Mouse (Mus musculus) embryonic facial prominence, embryonic 12.5 days (tissue): Measurements from ENCODE around the gene Slc38a9. TPM values are rescaled to one million over a fixed set of nuclear protein-coding genes. Genes with fewer than 3 reads are reported as not detected.

Source experiments
- ATAC-seq: fragments of 200-750 bp; cut with Nextera tagmentation; 2 replicates; pipeline ENCODE4 v1.8.0; 2017; ENCODE audit not compliant: insufficient number of reproducible peaks, insufficient read depth, low FRiP score, low TSS enrichment
- H3K27ac ChIP-seq: fragments of 300-500 bp; sonication (generic); 2 replicates; pipeline ENCODE4 v1.5.1; 2016; ENCODE audit warnings: mild to moderate bottlenecking
- H3K27me3 ChIP-seq: fragments of 300-500 bp; sonication (generic); 2 replicates; pipeline ENCODE4 v1.6.1; 2016; ENCODE audit warnings: mild to moderate bottlenecking, moderate library complexity
- H3K36me3 ChIP-seq: fragments of 300-500 bp; sonication (generic); 2 replicates; pipeline ENCODE4 v1.6.1; 2016; ENCODE audit warnings: mild to moderate bottlenecking
- H3K4me1 ChIP-seq: fragments of 300-500 bp; sonication (generic); 2 replicates; pipeline ENCODE4 v1.6.1; 2016
- H3K4me2 ChIP-seq: fragments of 300-500 bp; sonication (generic); replicated peaks from 2 replicates; pipeline ENCODE4 v1.6.1; 2016; ENCODE audit warnings: mild to moderate bottlenecking, moderate library complexity
- H3K4me3 ChIP-seq: fragments of 300-500 bp; sonication (generic); 2 replicates; pipeline ENCODE4 v1.5.1; 2016; ENCODE audit warnings: mild to moderate bottlenecking
- H3K9ac ChIP-seq: fragments of 300-500 bp; sonication (generic); 2 replicates; pipeline ENCODE4 v1.6.1; 2016; ENCODE audit warnings: mild to moderate bottlenecking, moderate library complexity
- H3K9me3 ChIP-seq: fragments of 300-500 bp; sonication (generic); 2 replicates; pipeline ENCODE4 v1.6.1; 2016; ENCODE audit warnings: mild to moderate bottlenecking, moderate library complexity
- WGBS: fragments of 180-500 bp; shearing (Covaris S2); methylation state at CpG from one replicate; pipeline ENCODE4 v1.1.7; 2016; 5-methylcytosine and 5-hydroxymethylcytosine counted together
- polyA plus RNA-seq: library from polyadenylated mRNA; unstranded; fragments of >200 nt; fragmentation: Nextera tagmentation; extraction: Ambion mirVana; gene quantifications from 2 replicates; pipeline ENCODE4 v1.2.1, GENCODE M21; 2016

Gene Slc38a9
- polyA plus RNA-seq, 1 experiment from 2014 or later: 18.3 TPM

DNA sequence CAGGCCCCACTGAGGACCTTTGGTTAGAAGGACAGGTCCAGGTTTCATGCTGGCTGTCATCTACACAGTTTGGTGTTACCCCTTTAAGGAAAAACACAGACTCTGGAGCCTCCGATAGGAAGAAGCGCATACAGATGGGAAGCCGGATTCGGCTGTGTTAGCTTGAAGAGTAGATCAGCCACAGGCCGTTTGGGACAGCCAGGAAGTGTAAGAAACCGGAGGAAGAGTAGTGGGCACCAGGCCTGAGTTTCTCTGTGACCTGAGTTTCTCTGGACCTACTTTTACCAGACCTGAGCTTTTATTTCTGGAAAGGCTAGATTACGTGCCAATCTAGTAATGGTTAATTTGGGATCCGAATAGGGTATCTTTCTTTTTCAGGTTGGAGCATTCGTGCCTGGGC is 76.6 kb downstream of the Slc38a9 start:
- Histone ChIP-seq H3K36me3 (no peaks in the 10 kb centered on the region), H3K9me3 (no peaks in the 10 kb centered on the region), H3K4me2 (no peak overlapping the region), H3K4me1 (peaks cover 20% of the 10 kb centered on the region), H3K27ac (no peak overlapping the region), H3K27me3 (no peaks in the 10 kb centered on the region), H3K9ac (no peak overlapping the region), H3K4me3 (no peak overlapping the region)
- WGBS: 70% methylated on average over 9 of the region's 9 CpGs
- ATAC-seq: no peak

- Histone ChIP-seq H3K36me3 (no peaks in the 10 kb centered on the region), H3K9me3 (no peaks in the 10 kb centered on the region), H3K4me3 (no peak overlapping the region), H3K27me3 (no peaks in the 10 kb centered on the region), H3K4me2 (no peak overlapping the region), H3K9ac (no peak overlapping the region), H3K27ac (no peak overlapping the region), H3K4me1 (peaks cover 20% of the 10 kb centered on the region)
- WGBS: 84% methylated on average over 16 of the region's 16 CpGs
- no peak for ATAC-seq
Observed at GRCm38 (mm10) chr13:112738005-112738404, 77.5 kb downstream of the Slc38a9 start.

DNA sequence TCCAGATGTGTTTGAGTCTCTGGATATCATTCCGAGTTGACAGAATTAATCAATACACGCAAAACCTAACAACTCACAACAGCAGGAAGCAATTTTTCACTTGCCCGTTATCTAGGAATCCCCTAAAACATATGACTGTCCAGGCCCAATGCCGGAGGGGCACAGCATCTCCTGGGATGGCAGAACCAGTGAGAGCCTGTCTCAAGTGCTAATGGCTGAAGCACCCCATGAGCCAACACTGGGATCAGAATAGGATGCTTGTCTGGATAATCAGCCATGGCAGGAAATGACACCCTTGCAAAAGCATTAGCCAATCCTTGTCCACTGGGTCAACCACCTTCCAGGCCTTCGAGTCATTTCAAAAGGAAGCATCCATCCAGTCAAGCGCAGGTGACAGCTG is 79.5 kb downstream of the Slc38a9 start:
- Histone ChIP-seq H3K9ac (no peak overlapping the region), H3K27me3 (no peaks in the 10 kb centered on the region), H3K36me3 (no peaks in the 10 kb centered on the region), H3K27ac (no peak overlapping the region), H3K4me1 (0 out of 2 replicates have a peak, but pooled peaks cover 11% of the 10 kb centered on the region), H3K9me3 (no peaks in the 10 kb centered on the region), H3K4me2 (no peak overlapping the region), H3K4me3 (no peak overlapping the region)
- WGBS: 34% methylated on average over 6 of the region's 6 CpGs
- no peak for ATAC-seq

DNA sequence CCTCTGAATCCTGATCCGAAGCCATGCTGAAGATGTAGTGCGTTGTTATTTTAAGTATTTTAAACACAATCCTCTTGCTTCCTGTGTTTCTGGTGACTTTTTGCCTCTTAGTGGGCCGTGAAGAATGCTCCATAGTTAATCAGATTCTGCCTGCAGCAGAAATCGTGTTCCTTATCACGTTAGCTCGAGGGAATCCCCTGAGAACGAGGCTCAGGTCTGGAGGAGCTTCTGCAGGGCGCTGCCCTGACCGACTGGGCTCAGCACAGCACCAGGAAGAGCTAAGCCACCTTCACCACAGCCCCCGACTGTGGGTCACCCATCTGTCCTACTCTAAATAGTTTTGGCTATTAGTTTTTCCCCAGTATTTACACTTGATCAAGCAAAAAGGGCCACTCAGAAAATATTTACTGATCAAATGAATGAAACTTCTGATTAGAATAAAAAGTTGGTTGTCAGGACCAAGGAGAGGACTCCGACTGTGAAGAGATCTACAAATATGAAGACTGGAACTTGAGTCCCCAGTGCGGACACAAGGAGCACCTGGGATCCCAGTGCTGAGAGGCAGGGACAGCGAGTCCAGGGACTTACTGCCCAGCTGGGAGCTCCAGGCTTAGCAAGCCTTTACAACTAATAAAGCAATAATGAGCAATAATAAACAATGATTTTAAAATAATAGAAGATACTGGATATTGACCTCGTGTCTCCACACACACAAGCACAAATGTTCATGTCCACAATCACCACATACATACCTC is 81.7 kb downstream of the Slc38a9 start:
- Histone ChIP-seq H3K4me1 (0 out of 2 replicates have a peak, but pooled peaks cover 8% of the 10 kb centered on the region), H3K36me3 (no peaks in the 10 kb centered on the region), H3K27me3 (no peaks in the 10 kb centered on the region), H3K4me2 (no peak overlapping the region), H3K9me3 (no peaks in the 10 kb centered on the region), H3K4me3 (no peak overlapping the region), H3K27ac (no peak overlapping the region), H3K9ac (no peak overlapping the region)
- no peak for ATAC-seq
- WGBS: 53% methylated on average over 14 of the region's 14 CpGs

DNA sequence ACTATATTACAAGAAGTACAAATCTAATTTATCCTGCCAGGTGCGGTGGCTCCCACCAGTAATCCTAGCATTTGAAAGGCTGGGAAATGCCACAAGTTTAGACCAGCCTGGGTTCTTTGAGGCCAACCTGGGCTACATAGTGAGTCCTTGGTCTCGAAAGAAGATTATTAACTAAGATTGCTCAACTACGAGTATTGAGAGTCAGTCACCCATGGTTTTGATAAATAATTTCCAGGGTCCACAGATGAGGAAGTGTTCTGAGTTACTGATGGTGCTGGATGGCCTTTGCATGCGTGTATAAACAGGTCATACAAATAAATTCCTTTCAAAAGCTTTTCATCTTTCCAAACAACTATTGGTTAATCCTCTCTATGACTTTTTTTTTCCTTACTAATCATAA is 83.1 kb downstream of the Slc38a9 start:
- 82% methylated on average over 4 of the region's 4 CpGs for WGBS
- Histone ChIP-seq H3K9ac (no peak overlapping the region), H3K4me2 (no peak overlapping the region), H3K36me3 (no peaks in the 10 kb centered on the region), H3K4me1 (0 out of 2 replicates have a peak, but pooled peaks cover 8% of the 10 kb centered on the region), H3K27ac (no peak overlapping the region), H3K27me3 (no peaks in the 10 kb centered on the region), H3K9me3 (no peaks in the 10 kb centered on the region), H3K4me3 (no peak overlapping the region)
- no peak for ATAC-seq

GRCm38 (mm10) chr13:112744061-112744849 is 83.7 kb downstream of the Slc38a9 start:
- WGBS: 80% methylated on average over 15 of the region's 15 CpGs
- H3K9ac ChIP-seq: no peak overlapping the region
- no peak overlapping the region for H3K4me3 ChIP-seq
- no peaks in the 10 kb centered on the region for H3K36me3 ChIP-seq
- H3K27me3 ChIP-seq: no peaks in the 10 kb centered on the region
- H3K4me2 ChIP-seq: no peak overlapping the region
- no peak for ATAC-seq
- H3K4me1 ChIP-seq: 0 out of 2 replicates have a peak, but pooled peaks cover 8% of the 10 kb centered on the region
- no peak overlapping the region for H3K27ac ChIP-seq
- no peaks in the 10 kb centered on the region for H3K9me3 ChIP-seq

DNA sequence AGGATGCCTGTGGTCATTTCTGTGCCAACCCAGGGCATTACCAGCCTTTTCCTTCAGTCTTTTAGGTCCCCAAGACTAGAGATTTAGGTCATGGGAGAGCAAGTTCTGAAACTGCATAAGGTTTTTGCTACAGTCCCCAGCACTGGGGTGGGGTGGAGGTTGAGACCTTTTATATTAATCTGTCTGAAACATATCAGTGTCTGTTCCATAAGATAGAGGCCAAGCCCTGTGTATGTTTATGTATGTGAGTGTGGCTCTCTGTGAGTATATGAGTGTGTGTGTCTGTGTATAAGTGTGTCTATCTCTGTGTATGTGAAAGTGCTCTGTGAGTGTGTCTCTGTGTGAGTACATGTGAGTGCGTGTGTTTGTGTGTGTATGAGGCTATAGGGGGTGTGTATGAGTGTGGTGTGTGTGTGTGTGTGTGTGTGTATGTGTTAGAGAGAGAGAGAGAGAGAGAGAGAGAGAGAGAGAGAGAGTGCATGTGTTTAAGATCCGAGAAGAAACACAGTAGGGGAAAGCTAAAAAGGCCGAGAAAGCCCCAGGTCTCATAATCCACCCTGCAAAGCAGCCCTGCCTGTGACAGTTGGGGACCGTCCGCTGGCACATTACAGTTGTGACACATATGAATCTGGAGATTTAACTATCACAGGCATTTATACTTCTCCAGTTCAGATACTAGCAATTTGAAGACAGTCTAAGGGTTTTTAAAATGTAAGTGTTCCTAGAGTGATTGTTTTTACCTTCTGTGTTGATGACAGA is 85.6 kb downstream of the Slc38a9 start:
- H3K36me3 ChIP-seq: no peaks in the 10 kb centered on the region
- H3K4me3 ChIP-seq: no peak overlapping the region
- no peak overlapping the region for H3K9ac ChIP-seq
- H3K27ac ChIP-seq: no peak overlapping the region
- no peak for ATAC-seq
- H3K27me3 ChIP-seq: no peaks in the 10 kb centered on the region
- no peaks in the 10 kb centered on the region for H3K4me1 ChIP-seq
- H3K9me3 ChIP-seq: no peaks in the 10 kb centered on the region
- 74% methylated on average over 5 of the region's 5 CpGs for WGBS
- H3K4me2 ChIP-seq: no peak overlapping the region

- no peaks in the 10 kb centered on the region for H3K27me3 ChIP-seq
- no peak overlapping the region for H3K27ac ChIP-seq
- H3K4me1 ChIP-seq: 0 out of 2 replicates have a peak, but pooled peaks cover 1% of the 10 kb centered on the region
- 86% methylated on average over 10 of the region's 10 CpGs for WGBS
- H3K4me2 ChIP-seq: no peak overlapping the region
- H3K36me3 ChIP-seq: no peaks in the 10 kb centered on the region
- no peak overlapping the region for H3K4me3 ChIP-seq
- no peak overlapping the region for H3K9ac ChIP-seq
- ATAC-seq: no peak
- H3K9me3 ChIP-seq: no peaks in the 10 kb centered on the region
Observed at GRCm38 (mm10) chr13:112746695-112747055, 86.1 kb downstream of the Slc38a9 start.

GRCm38 (mm10) chr13:112747808-112748430 is 87.4 kb downstream of the Slc38a9 start:
- no peak overlapping the region for H3K27ac ChIP-seq
- H3K4me2 ChIP-seq: no peak overlapping the region
- 0 out of 2 replicates have a peak, but pooled peaks cover 5% of the 10 kb centered on the region for H3K4me1 ChIP-seq
- 75% methylated on average over 6 of the region's 6 CpGs for WGBS
- no peak overlapping the region for H3K9ac ChIP-seq
- H3K4me3 ChIP-seq: no peak overlapping the region
- H3K36me3 ChIP-seq: no peaks in the 10 kb centered on the region
- no peak for ATAC-seq
- no peaks in the 10 kb centered on the region for H3K9me3 ChIP-seq
- H3K27me3 ChIP-seq: no peaks in the 10 kb centered on the region

GRCm38 (mm10) chr13:112748808-112749510 is 88.4 kb downstream of the Slc38a9 start:
- WGBS: 82% methylated on average over 11 of the region's 11 CpGs

GRCm38 (mm10) chr13:112749881-112750280 is 89.3 kb downstream of the Slc38a9 start:
- Histone ChIP-seq H3K36me3 (no peaks in the 10 kb centered on the region), H3K9me3 (no peaks in the 10 kb centered on the region), H3K4me1 (0 out of 2 replicates have a peak, but pooled peaks cover 5% of the 10 kb centered on the region), H3K27ac (no peak overlapping the region), H3K27me3 (no peaks in the 10 kb centered on the region), H3K4me3 (no peak overlapping the region), H3K9ac (no peak overlapping the region), H3K4me2 (no peak overlapping the region)
- WGBS: 85% methylated on average over 2 of the region's 2 CpGs
- ATAC-seq: no peak

More at GRCm38 (mm10) chr13:112748808-112749510, 88.4 kb downstream of the Slc38a9 start:
- no peaks in the 10 kb centered on the region for H3K9me3 ChIP-seq
- H3K9ac ChIP-seq: no peak overlapping the region
- H3K27me3 ChIP-seq: no peaks in the 10 kb centered on the region
- H3K36me3 ChIP-seq: no peaks in the 10 kb centered on the region
- no peak overlapping the region for H3K4me2 ChIP-seq
- no peak overlapping the region for H3K4me3 ChIP-seq
- H3K4me1 ChIP-seq: 0 out of 2 replicates have a peak, but pooled peaks cover 5% of the 10 kb centered on the region
- no peak overlapping the region for H3K27ac ChIP-seq
- ATAC-seq: no peak
